Mouse (Mus musculus): ENCODE data around the gene Ccdc88c. TPM values are rescaled to one million over a fixed set of nuclear protein-coding genes. Genes with fewer than 3 reads are reported as not detected.
A peak's percentile ranks its signal among the peaks of the same experiment; 100 is the strongest.
"Not testable (repeated sequence)": the region's sequence is repeated elsewhere in the genome, so short reads cannot be mapped to it uniquely, and the experiment has no call there.

Ccdc88c gene
- polyA plus RNA-seq, 1 experiment from 2014 or later, result 12.9 TPM

GRCm38 (mm10) chr12:101015926-101016325 is 12.9 kb downstream of the Ccdc88c start:
- H3K27me3 ChIP-seq, result peaks cover 11% of the 10 kb centered on the region; the same call in 1 of the 2 replicates
- H3K9me3 ChIP-seq, result no peaks in the 10 kb centered on the region
- no peak overlapping the region for H3K4me2 ChIP-seq
- 0 out of 2 replicates have a peak, but pooled peaks cover 3% of the 10 kb centered on the region for H3K36me3 ChIP-seq
- H3K27ac ChIP-seq, result peak overlapping the region; percentile 48
- H3K4me1 ChIP-seq (replicated peaks), result peaks cover 76% of the 10 kb centered on the region
- no peak overlapping the region for H3K4me3 ChIP-seq
- WGBS, result 39% methylated on average over 4 of the region's 4 CpGs
- ATAC-seq (ENCODE audit: low FRiP score), result no peak
- no peak overlapping the region for H3K9ac ChIP-seq

GRCm38 (mm10) chr12:101015165-101015560 is 13.7 kb downstream of the Ccdc88c start:
- no peaks in the 10 kb centered on the region for H3K36me3 ChIP-seq
- no peak overlapping the region for H3K4me2 ChIP-seq
- H3K9ac ChIP-seq, result no peak overlapping the region
- no peak overlapping the region for H3K4me3 ChIP-seq
- H3K27ac ChIP-seq, result no peak overlapping the region
- peaks cover 77% of the 10 kb centered on the region for H3K4me1 ChIP-seq (replicated peaks)
- H3K9me3 ChIP-seq, result no peaks in the 10 kb centered on the region
- peaks cover 11% of the 10 kb centered on the region; the same call in 1 of the 2 replicates for H3K27me3 ChIP-seq
- ATAC-seq (ENCODE audit: low FRiP score), result no peak
- 89% methylated on average over 11 of the region's 11 CpGs for WGBS

DNA sequence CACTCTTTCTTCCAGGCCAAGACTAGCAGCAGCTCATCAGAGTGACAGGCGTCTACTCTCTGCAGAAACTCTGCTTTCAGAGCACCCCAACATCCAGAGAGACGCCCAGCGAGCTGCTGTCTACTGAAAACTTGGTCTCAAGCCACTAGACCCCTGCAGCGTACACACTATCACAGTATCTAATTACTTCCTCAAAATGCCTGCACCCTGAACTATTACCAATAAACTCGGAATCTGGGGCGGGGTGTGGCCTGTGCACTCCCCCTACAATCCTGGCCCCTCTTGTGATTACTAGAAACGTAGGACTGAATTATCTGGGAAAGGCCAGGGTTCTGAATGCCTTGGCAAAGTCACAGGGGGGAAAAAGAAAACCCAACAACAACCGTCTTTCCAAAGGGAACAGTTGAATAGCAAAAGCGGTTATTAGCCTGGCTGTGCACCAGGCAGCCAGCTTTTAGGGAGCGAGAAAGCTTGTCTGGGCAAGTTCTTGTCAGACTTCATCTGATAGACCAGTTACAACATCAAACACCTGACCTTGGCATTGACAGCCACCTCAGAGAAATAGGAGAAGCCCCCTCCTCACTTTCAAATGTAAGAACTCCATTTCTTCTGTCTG is 14.2 kb downstream of the Ccdc88c start:
- no peak overlapping the region for H3K4me3 ChIP-seq
- H3K9ac ChIP-seq, result no peak overlapping the region
- peaks cover 78% of the 10 kb centered on the region for H3K4me1 ChIP-seq (replicated peaks)
- H3K36me3 ChIP-seq, result no peaks in the 10 kb centered on the region
- H3K27me3 ChIP-seq, result peaks cover 11% of the 10 kb centered on the region; the same call in 1 of the 2 replicates
- 80% methylated on average over 10 of the region's 10 CpGs for WGBS
- H3K27ac ChIP-seq, result no peak overlapping the region
- H3K4me2 ChIP-seq, result no peak overlapping the region
- no peaks in the 10 kb centered on the region for H3K9me3 ChIP-seq
- no peak for ATAC-seq (ENCODE audit: low FRiP score)

DNA sequence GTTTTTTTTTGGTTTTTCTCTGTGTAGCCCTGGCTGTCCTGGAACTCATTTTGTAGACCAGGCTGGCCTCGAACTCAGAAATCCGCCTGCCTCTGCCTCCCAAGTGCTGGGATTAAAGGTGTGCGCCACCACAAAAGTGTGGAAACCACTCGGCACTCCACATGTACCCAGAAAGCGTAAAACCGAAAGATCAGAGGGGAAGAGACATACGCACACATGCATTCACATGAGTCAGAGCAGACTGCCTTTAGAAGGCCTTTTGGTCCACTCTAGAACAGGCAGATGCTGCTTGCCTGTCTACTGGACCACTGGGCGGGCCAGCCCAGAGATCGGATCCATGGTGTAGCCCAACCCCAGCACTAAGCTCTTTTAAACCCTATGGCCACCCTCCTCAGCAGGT is 15.2 kb downstream of the Ccdc88c start:
- H3K9me3 ChIP-seq; ATAC-seq (ENCODE audit: low FRiP score); H3K36me3 ChIP-seq; H3K4me2 ChIP-seq; H3K27ac ChIP-seq; H3K4me3 ChIP-seq; H3K9ac ChIP-seq: not testable (repeated sequence)
- Histone ChIP-seq H3K27me3 (peaks cover 11% of the 10 kb centered on the region; the same call in 1 of the 2 replicates), H3K4me1 (replicated peaks) (peaks cover 70% of the 10 kb centered on the region)
- WGBS, result 92% methylated on average over 9 of the region's 9 CpGs

GRCm38 (mm10) chr12:101013078-101013665 is 15.7 kb downstream of the Ccdc88c start:
- H3K9ac ChIP-seq, result peak overlapping the region; percentile 46; the same call in 1 of the 2 replicates
- peaks cover 70% of the 10 kb centered on the region for H3K4me1 ChIP-seq (replicated peaks)
- no peak for ATAC-seq (ENCODE audit: low FRiP score)

GRCm38 (mm10) chr12:101012197-101013077 is 16.4 kb downstream of the Ccdc88c start:
- 38% methylated on average over 17 of the region's 17 CpGs for WGBS
- Histone ChIP-seq H3K27ac (peak overlapping the region; percentile 18; the same call in 1 of the 2 replicates), H3K4me3 (no peak overlapping the region), H3K4me2 (no peak overlapping the region), H3K4me1 (replicated peaks) (peaks cover 70% of the 10 kb centered on the region), H3K27me3 (peaks cover 11% of the 10 kb centered on the region; the same call in 1 of the 2 replicates), H3K9me3 (no peaks in the 10 kb centered on the region), H3K36me3 (no peaks in the 10 kb centered on the region), H3K9ac (peak overlapping the region; percentile 46; the same call in 1 of the 2 replicates)
- no peak for ATAC-seq (ENCODE audit: low FRiP score)

More at GRCm38 (mm10) chr12:101013078-101013665, 15.7 kb downstream of the Ccdc88c start:
- Histone ChIP-seq H3K27ac (peak overlapping the region; percentile 18; the same call in 1 of the 2 replicates), H3K4me2 (no peak overlapping the region), H3K27me3 (peaks cover 11% of the 10 kb centered on the region; the same call in 1 of the 2 replicates), H3K9me3 (no peaks in the 10 kb centered on the region), H3K4me3 (no peak overlapping the region), H3K36me3 (no peaks in the 10 kb centered on the region)
- WGBS, result 48% methylated on average over 8 of the region's 8 CpGs

DNA sequence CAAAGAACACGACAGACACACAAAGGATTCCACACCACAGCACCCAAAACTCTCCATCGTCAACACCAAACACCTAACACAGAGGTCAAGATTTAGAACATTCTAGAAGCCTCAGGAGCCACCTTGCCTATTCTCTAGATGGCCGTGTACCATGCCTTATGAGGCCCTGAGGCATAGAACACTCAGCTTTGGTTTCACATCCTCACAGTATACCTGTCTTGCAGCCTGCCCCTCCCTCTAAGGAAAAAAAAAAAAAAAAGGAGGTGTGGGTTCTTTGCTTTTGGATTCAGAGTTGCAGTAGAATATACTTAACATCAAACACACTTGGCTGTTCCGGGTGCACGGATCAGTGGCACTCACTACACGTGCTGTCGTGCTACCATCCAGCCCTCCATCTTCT is 17.8 kb downstream of the Ccdc88c start:
- ATAC-seq (ENCODE audit: low FRiP score), result no peak
- WGBS, result 89% methylated on average over 7 of the region's 7 CpGs
- Histone ChIP-seq H3K4me3 (no peak overlapping the region), H3K9ac (no peak overlapping the region), H3K4me2 (no peak overlapping the region), H3K9me3 (no peaks in the 10 kb centered on the region), H3K27ac (no peak overlapping the region), H3K36me3 (no peaks in the 10 kb centered on the region), H3K27me3 (peaks cover 11% of the 10 kb centered on the region; the same call in 1 of the 2 replicates), H3K4me1 (replicated peaks) (peaks cover 68% of the 10 kb centered on the region)

DNA sequence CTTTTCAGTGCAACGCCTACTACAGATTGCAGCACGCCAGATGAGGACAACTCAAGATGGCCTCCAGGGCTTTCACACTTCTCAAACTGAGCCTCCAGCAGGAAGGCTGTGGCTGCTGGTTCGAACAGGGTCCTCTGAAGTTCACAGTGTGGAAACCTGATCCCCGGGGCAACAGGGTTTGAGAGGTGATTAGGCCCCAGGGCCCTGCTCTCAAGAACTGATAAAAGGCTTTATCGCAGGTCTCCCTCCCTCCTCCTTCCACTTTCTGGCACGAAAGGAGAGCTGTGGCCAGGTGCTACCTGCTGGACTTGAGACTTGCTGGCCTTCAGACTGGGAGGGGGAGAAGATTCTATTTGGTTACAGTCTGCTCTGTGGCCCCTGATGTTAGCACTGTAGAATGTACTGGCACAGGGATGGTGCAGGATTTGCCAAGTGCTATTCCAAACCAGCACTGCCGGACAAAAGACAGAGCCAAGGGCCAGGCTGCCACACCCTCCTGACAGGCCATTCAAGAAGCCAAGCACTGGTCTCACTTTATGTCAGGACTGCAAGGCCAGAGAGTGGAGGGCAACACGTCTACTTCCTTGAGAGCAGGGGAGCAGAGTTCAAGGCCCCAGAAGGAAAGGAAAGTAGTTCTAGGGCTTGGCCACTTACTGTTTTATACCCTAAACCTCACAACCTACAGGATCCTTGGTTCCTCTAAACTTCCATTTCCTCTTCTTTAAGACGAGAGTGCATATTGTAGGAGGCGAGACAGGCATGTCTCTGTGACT is 18.5 kb downstream of the Ccdc88c start:
- Histone ChIP-seq H3K4me1 (replicated peaks) (peaks cover 69% of the 10 kb centered on the region), H3K27me3 (peaks cover 11% of the 10 kb centered on the region; the same call in 1 of the 2 replicates), H3K4me2 (no peak overlapping the region), H3K9me3 (no peaks in the 10 kb centered on the region), H3K4me3 (no peak overlapping the region), H3K27ac (no peak overlapping the region), H3K9ac (no peak overlapping the region), H3K36me3 (no peaks in the 10 kb centered on the region)
- WGBS, result 70% methylated on average over 10 of the region's 10 CpGs
- ATAC-seq (ENCODE audit: low FRiP score), result no peak

DNA sequence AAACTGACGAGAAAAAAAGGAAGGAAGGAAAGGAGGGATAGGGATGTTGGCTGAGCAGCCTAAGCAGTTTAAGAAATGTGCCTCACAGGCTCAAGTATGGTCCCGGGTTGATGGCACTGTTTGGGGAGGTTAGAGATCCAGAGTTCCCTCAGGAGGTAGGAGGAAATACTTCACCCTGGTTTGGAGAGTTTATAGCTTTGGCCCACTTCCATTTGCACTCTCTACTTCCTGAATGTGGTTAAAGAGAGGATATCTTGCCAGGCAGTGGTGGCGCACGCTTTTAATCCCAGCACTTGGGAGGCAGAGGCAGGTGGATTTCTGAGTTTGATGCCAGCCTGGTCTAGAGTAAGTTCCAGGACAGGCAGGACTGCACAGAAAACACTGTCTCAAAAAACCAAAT is 19.6 kb downstream of the Ccdc88c start:
- Histone ChIP-seq H3K36me3 (no peaks in the 10 kb centered on the region), H3K27me3 (peaks cover 10% of the 10 kb centered on the region; the same call in 1 of the 2 replicates), H3K4me3 (no peak overlapping the region), H3K4me1 (replicated peaks) (peaks cover 70% of the 10 kb centered on the region), H3K9me3 (no peaks in the 10 kb centered on the region), H3K9ac (no peak overlapping the region), H3K4me2 (no peak overlapping the region), H3K27ac (no peak overlapping the region)
- 85% methylated on average over 4 of the region's 4 CpGs for WGBS
- no peak for ATAC-seq (ENCODE audit: low FRiP score)

- H3K4me3 ChIP-seq, result no peak overlapping the region
- H3K27me3 ChIP-seq, result 0 out of 2 replicates have a peak, but pooled peaks cover 5% of the 10 kb centered on the region
- no peaks in the 10 kb centered on the region for H3K9me3 ChIP-seq
- peak overlapping the region; percentile 55; the same call in 1 of the 2 replicates for H3K9ac ChIP-seq
- ATAC-seq (ENCODE audit: low FRiP score), result no peak
- 0 out of 2 replicates have a peak overlapping the region, but pooled peaks have one; percentile 9 for H3K27ac ChIP-seq
- WGBS, result 36% methylated on average over 4 of the region's 4 CpGs
- no peaks in the 10 kb centered on the region for H3K36me3 ChIP-seq
- H3K4me2 ChIP-seq, result no peak overlapping the region
- H3K4me1 ChIP-seq (replicated peaks), result peaks cover 70% of the 10 kb centered on the region
These were observed 20.2 kb downstream of the Ccdc88c start for GRCm38 (mm10) chr12:101008648-101009047.

DNA sequence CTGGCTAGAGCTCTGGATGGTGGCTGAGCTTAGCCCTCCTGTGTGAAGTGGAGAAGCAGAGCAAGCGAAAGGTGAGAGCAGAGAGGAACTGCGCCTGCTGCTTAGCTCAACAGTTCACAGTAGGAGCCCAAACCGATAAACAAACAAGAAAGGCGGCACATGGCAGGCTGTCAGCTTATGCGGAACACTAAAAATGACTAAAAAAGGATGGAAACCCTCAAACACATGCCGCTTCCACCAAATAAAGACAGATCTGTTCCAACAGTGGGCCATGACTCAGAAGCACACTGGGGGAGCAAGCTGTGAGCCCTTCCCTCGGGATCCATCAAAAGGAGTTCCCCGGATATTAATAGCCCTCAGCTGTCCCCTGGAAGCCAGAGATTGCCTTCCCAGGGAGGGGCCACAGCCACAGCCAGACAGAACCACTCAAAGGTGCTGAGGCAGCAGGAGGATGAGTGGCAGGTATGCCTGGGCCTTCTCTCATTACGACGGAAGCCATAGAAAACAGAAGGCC is 20.8 kb downstream of the Ccdc88c start:
- Histone ChIP-seq H3K27me3 (peaks cover 9% of the 10 kb centered on the region), H3K4me2 (no peak overlapping the region), H3K9ac (peak overlapping the region; percentile 55; the same call in 1 of the 2 replicates), H3K36me3 (no peaks in the 10 kb centered on the region), H3K9me3 (no peaks in the 10 kb centered on the region), H3K4me1 (replicated peaks) (peaks cover 71% of the 10 kb centered on the region), H3K4me3 (no peak overlapping the region), H3K27ac (peak overlapping the region; percentile 64)
- 28% methylated on average over 10 of the region's 10 CpGs for WGBS
- no peak for ATAC-seq (ENCODE audit: low FRiP score)
